ENCODE assay signal across 30 mouse cellular contexts in genomic region chr4:141784835-141785234, GRCm38 (mm10). TPM values are rescaled to one million over a fixed set of nuclear protein-coding genes. Genes with fewer than 3 reads are reported as not detected.
A peak's percentile ranks its signal among the peaks of the same experiment; 100 is the strongest.
DNase-seq lines count a peak whose midpoint lies in the region; ATAC-seq and TF ChIP-seq lines count a peak whose summit lies in the region.
"Had no signal": no experiment of that assay in that cellular context is flagged by ENCODE, and none has a peak within 500 bp of the region (broad histone marks: within the 10 kb centered on the region; RNA-seq: fewer than 3 reads in every experiment).

No protein-coding gene starts in this region.

- no peak overlapping the region for H3K4me3 ChIP-seq in intestine, postnatal 0 days (ENCODE audit: low read depth, low read length)
- no peak overlapping the region for H3K4me3 ChIP-seq in intestine, embryonic 15.5 days (replicated peaks)
- H3K4me3 ChIP-seq in lung, embryonic 14.5 days (ENCODE audit: low read depth, low read length): no peak overlapping the region
- no peak overlapping the region for H3K4me3 ChIP-seq in CH12.LX (replicated peaks in 1 of 3; ENCODE audit: low read depth in 2 of 3, low read length in 2 of 3, poor library complexity in 1 of 3)
- H3K4me3 ChIP-seq: embryonic facial prominence, embryonic 15.5 days; erythroblast, embryonic 14.5 days; forebrain, embryonic 10.5 days; forebrain, embryonic 15.5 days; gastrocnemius, adult 2 months; heart, embryonic 13.5 days; hindbrain, embryonic 12.5 days had no signal

- ATAC-seq in intestine, postnatal 0 days: no peak
- ATAC-seq in intestine, embryonic 15.5 days: no peak
- ATAC-seq in lung, embryonic 14.5 days (ENCODE audit: insufficient read depth): no peak
- ATAC-seq: activated CD4-positive, CD25-positive, alpha-beta regulatory T cell, adult 4 months; CD4-positive, CD25-positive, alpha-beta regulatory T cell, adult 4 months; forebrain, embryonic 15.5 days; hindbrain, embryonic 16.5 days; Patski had no signal

- no peaks in the 10 kb centered on the region for H3K27me3 ChIP-seq in intestine, postnatal 0 days (replicated peaks; ENCODE audit: control insufficient read depth, insufficient read depth, low read length)
- H3K27me3 ChIP-seq in intestine, embryonic 15.5 days (replicated peaks): no peaks in the 10 kb centered on the region
- no peaks in the 10 kb centered on the region for H3K27me3 ChIP-seq in lung, embryonic 14.5 days (ENCODE audit: insufficient read depth, low read length)
- no peaks in the 10 kb centered on the region for H3K27me3 ChIP-seq in CH12.LX (replicated peaks)
- H3K27me3 ChIP-seq: embryonic facial prominence, embryonic 15.5 days; forebrain, embryonic 15.5 days; heart, embryonic 13.5 days; hindbrain, embryonic 12.5 days; Patski had no signal

- no peak overlapping the region for H3K9ac ChIP-seq in intestine, postnatal 0 days (ENCODE audit: low read depth, low read length)
- H3K9ac ChIP-seq in intestine, embryonic 15.5 days: no peak overlapping the region
- H3K9ac ChIP-seq in lung, embryonic 14.5 days: no peak overlapping the region
- H3K9ac ChIP-seq in CH12.LX (ENCODE audit: insufficient read depth, low read depth): no peak overlapping the region
- H3K9ac ChIP-seq: embryonic facial prominence, embryonic 15.5 days; forebrain, embryonic 15.5 days; heart, embryonic 13.5 days; hindbrain, embryonic 12.5 days had no signal

- 76% methylated on average over 5 of the region's 5 CpGs for WGBS in intestine, postnatal 0 days
- 67% methylated on average over 5 of the region's 5 CpGs for WGBS in intestine, embryonic 15.5 days
- 74% methylated on average over 5 of the region's 5 CpGs for WGBS in lung, embryonic 14.5 days

- no peaks in the 10 kb centered on the region for H3K9me3 ChIP-seq in intestine, postnatal 0 days (ENCODE audit: control insufficient read depth)
- no peaks in the 10 kb centered on the region for H3K9me3 ChIP-seq in intestine, embryonic 15.5 days
- no peaks in the 10 kb centered on the region for H3K9me3 ChIP-seq in lung, embryonic 14.5 days (ENCODE audit: low read depth, low read length)
- H3K9me3 ChIP-seq in CH12.LX (replicated peaks; ENCODE audit: low read length): no peaks in the 10 kb centered on the region
- H3K9me3 ChIP-seq: embryonic facial prominence, embryonic 15.5 days; forebrain, embryonic 10.5 days; forebrain, embryonic 15.5 days; heart, embryonic 13.5 days; hindbrain, embryonic 12.5 days had no signal

- TF ChIP-seq RAD21 in CH12.LX (IDR thresholded peaks at IDR 0.05; ENCODE audit: low read depth, low read length): peak; percentile 6

- in situ Hi-C loops in CH12.LX (cut with MboI; ENCODE audit: low pct_ligation_motif_present, low pct_unique_long_range_greater_than_20kb, low sequenced_read_pairs): no loop called here

- no peak for DNase-seq in lung, embryonic 14.5 days
- DNase-seq in lung, postnatal 14 days: no peak
- no peak for DNase-seq in CH12.LX (ENCODE audit: extremely low read depth)
- DNase-seq in brain, adult 2 months (ENCODE audit: low read depth, low spot score): peak; percentile 87
- DNase-seq in adrenal gland, postnatal 36 days: no peak
- DNase-seq in embryo, embryonic 10 days (ENCODE audit: low spot score): no peak
- DNase-seq: adrenal gland, postnatal 14 days; B cell, adult 2 months; cerebellum, adult 2 months; cerebellum, postnatal 10 days; embryo, embryonic 11 days; gastrocnemius, adult 2 months; gastrocnemius, postnatal 25 days; heart, postnatal 10 days; heart, postnatal 4 days had no signal

- peaks cover 60% of the 10 kb centered on the region for H3K36me3 ChIP-seq in intestine, postnatal 0 days (ENCODE audit: control insufficient read depth, insufficient read depth)
- peaks cover 14% of the 10 kb centered on the region; the same call in 1 of the 2 replicates for H3K36me3 ChIP-seq in intestine, embryonic 15.5 days
- peaks cover 52% of the 10 kb centered on the region for H3K36me3 ChIP-seq in lung, embryonic 14.5 days (ENCODE audit: insufficient read depth)
- peaks cover 48 to 73% of the 10 kb centered on the region in 2 experiments for H3K36me3 ChIP-seq in CH12.LX (replicated peaks in 1 of 2; ENCODE audit: control insufficient read depth in 1 of 2, insufficient read depth in 1 of 2, low read length in 1 of 2)

- H3K4me2 ChIP-seq in intestine, postnatal 0 days (replicated peaks; ENCODE audit: low read depth): no peak overlapping the region
- no peak overlapping the region for H3K4me2 ChIP-seq in intestine, embryonic 15.5 days (replicated peaks)
- no peak overlapping the region for H3K4me2 ChIP-seq in lung, embryonic 14.5 days
- H3K4me2 ChIP-seq in CH12.LX (ENCODE audit: insufficient read depth, low read depth, poor library complexity, severe bottlenecking): no peak overlapping the region
- H3K4me2 ChIP-seq: embryonic facial prominence, embryonic 15.5 days; forebrain, embryonic 15.5 days; heart, embryonic 13.5 days; hindbrain, embryonic 12.5 days had no signal

- no peak for TF ChIP-seq EP300 in CH12.LX (IDR thresholded peaks at IDR 0.05; ENCODE audit: low read length)

- H3K4me1 ChIP-seq in intestine, postnatal 0 days (replicated peaks; ENCODE audit: control insufficient read depth, insufficient read depth, low read length): no peaks in the 10 kb centered on the region
- 0 out of 2 replicates have a peak, but pooled peaks cover 3% of the 10 kb centered on the region for H3K4me1 ChIP-seq in intestine, embryonic 15.5 days (replicated peaks)
- no peaks in the 10 kb centered on the region for H3K4me1 ChIP-seq in lung, embryonic 14.5 days (ENCODE audit: insufficient read depth)
- H3K4me1 ChIP-seq in CH12.LX (ENCODE audit: control insufficient read depth in 1 of 2, insufficient read depth in 2 of 2): peaks cover 6 to 35% of the 10 kb centered on the region in 2 experiments

- H3K27ac ChIP-seq in intestine, postnatal 0 days (ENCODE audit: low read depth, low read length): no peak overlapping the region
- H3K27ac ChIP-seq in intestine, embryonic 15.5 days: no peak overlapping the region
- no peak overlapping the region for H3K27ac ChIP-seq in lung, embryonic 14.5 days (ENCODE audit: low read depth)
- H3K27ac ChIP-seq in CH12.LX (ENCODE audit: insufficient read depth, low read depth): no peak overlapping the region
- H3K27ac ChIP-seq: embryonic facial prominence, embryonic 15.5 days; forebrain, embryonic 10.5 days; forebrain, embryonic 15.5 days; gastrocnemius, adult 2 months; heart, embryonic 13.5 days; hindbrain, embryonic 12.5 days had no signal

- dilution Hi-C loops in CH12.LX (cut with MboI; ENCODE audit: extremely low pct_ligation_motif_present, extremely low pct_unique_long_range_greater_than_20kb, low sequenced_read_pairs): no loop called here

- TF ChIP-seq POLR2A in CH12.LX (IDR thresholded peaks at IDR 0.05; ENCODE audit: low read depth, low read length): no peak

- no peaks in the 10 kb centered on the region for H3K79me2 ChIP-seq in CH12.LX (replicated peaks; ENCODE audit: control insufficient read depth, extremely low read depth, insufficient read depth, poor library complexity, severe bottlenecking)

- peak; percentile 40 for TF ChIP-seq CTCF in intestine, postnatal 0 days (IDR thresholded peaks at IDR 0.05; ENCODE audit: low read depth)
- TF ChIP-seq CTCF in lung, embryonic 14.5 days (IDR thresholded peaks at IDR 0.05; ENCODE audit: low read depth): 0 out of 2 replicates have a peak, but pooled peaks have one; percentile 4
- TF ChIP-seq CTCF in CH12.LX (conservative IDR thresholded peaks at IDR 0.05 in 1 of 2, IDR thresholded peaks at IDR 0.05 in 1 of 2; ENCODE audit: low read depth in 2 of 2, low read length in 2 of 2): 0 out of 4 replicates have a peak, but pooled peaks of 1 of the 2 experiments have one; percentile 11

TF ChIP-seq in CH12.LX, 34 proteins besides CTCF, POLR2A, EP300 and RAD21:
- no peak for TF ChIP-seq ETS1 (conservative IDR thresholded peaks at IDR 0.05; ENCODE audit: low read depth, low read length)
- no peak for TF ChIP-seq ZC3H11A (IDR thresholded peaks at IDR 0.05; ENCODE audit: low read depth, low read length)
- no peak for TF ChIP-seq MXI1 (IDR thresholded peaks at IDR 0.05; ENCODE audit: low read depth, low read length)
TF ChIP-seq in CH12.LX: peak in this region for 0.

RNA-seq across cellular contexts. Expression of gene Dnajc16, which starts 5.9 kb away (rescaled TPM):
- 3.3 and 3.9 TPM in 2 replicates for polyA plus RNA-seq in intestine, postnatal 0 days (2015; fragmentation: Nextera tagmentation; extraction: Ambion mirVana)
- polyA plus RNA-seq in intestine, embryonic 15.5 days (2015; fragmentation: Nextera tagmentation; extraction: Ambion mirVana): 4.2 and 4.4 TPM in 2 replicates
- polyA plus RNA-seq in lung, embryonic 14.5 days (2014; fragmentation: Nextera tagmentation; extraction: Ambion mirVana): 3.5 and 4.2 TPM in 2 replicates
- total RNA-seq in CH12.LX (2012; rRNA removed) (3.9 and 5.9 TPM in 2 replicates), CH12.LX (2014; rRNA removed) (3.1 and 3.8 TPM in 2 replicates)
- 6.7 and 7.4 TPM in 2 replicates for polyA plus RNA-seq in CH12.LX (2012; ENCODE audit: insufficient read length, low read depth)
- 10 to 100 TPM; 23.6 to 26.0 TPM for total RNA-seq in adrenal gland, postnatal 36 days (2021)

RNA-seq across cellular contexts. Expression of gene Casp9, which starts 8.6 kb away (rescaled TPM):
- polyA plus RNA-seq in intestine, postnatal 0 days (2015; fragmentation: Nextera tagmentation; extraction: Ambion mirVana): 13.4 and 15.7 TPM in 2 replicates
- polyA plus RNA-seq in intestine, embryonic 15.5 days (2015; fragmentation: Nextera tagmentation; extraction: Ambion mirVana): 21.8 and 22.2 TPM in 2 replicates
- 21.5 and 22.3 TPM in 2 replicates for polyA plus RNA-seq in lung, embryonic 14.5 days (2014; fragmentation: Nextera tagmentation; extraction: Ambion mirVana)
- 11.3 and 15.3 TPM in 2 replicates for total RNA-seq in CH12.LX (2012; rRNA removed)
- 3.7 and 5.2 TPM in 2 replicates for total RNA-seq in CH12.LX (2014; rRNA removed)
- polyA plus RNA-seq in CH12.LX (2012; ENCODE audit: insufficient read length, low read depth): 14.5 and 15.1 TPM in 2 replicates
- 10 to 100 TPM; 16.8 to 24.3 TPM for total RNA-seq in adrenal gland, postnatal 36 days (2021)

RNA-seq across cellular contexts. Expression of gene Agmat, which starts 38.4 kb away (rescaled TPM):
- 106 and 109 TPM in 2 replicates for polyA plus RNA-seq in intestine, postnatal 0 days (2015; fragmentation: Nextera tagmentation; extraction: Ambion mirVana)
- 36.7 and 41.9 TPM in 2 replicates for polyA plus RNA-seq in intestine, embryonic 15.5 days (2015; fragmentation: Nextera tagmentation; extraction: Ambion mirVana)
- polyA plus RNA-seq in lung, embryonic 14.5 days (2014; fragmentation: Nextera tagmentation; extraction: Ambion mirVana): not detected in 2 replicates
- not detected in 2 replicates for total RNA-seq in CH12.LX (2012; rRNA removed)
- total RNA-seq in CH12.LX (2014; rRNA removed): not detected in 2 replicates
- not detected in 2 replicates for polyA plus RNA-seq in CH12.LX (2012; ENCODE audit: insufficient read length, low read depth)
- 10 to 100 TPM; 35.7 to 41.3 TPM for total RNA-seq in adrenal gland, postnatal 36 days (2021)
- total RNA-seq: gastrocnemius, adult 2 months; granulocyte monocyte progenitor cell, adult 5-6 weeks had no signal
- polyA plus RNA-seq: activated CD4-positive, CD25-positive, alpha-beta regulatory T cell, adult 4 months; CD4-positive, CD25-positive, alpha-beta regulatory T cell, adult 4 months; embryonic facial prominence, embryonic 11.5 days; forebrain, embryonic 10.5 days; forebrain, embryonic 15.5 days; hindbrain, embryonic 12.5 days; Patski had no signal

RNA-seq across cellular contexts. Expression of gene Cela2a, which starts 41.1 kb away (rescaled TPM):
- polyA plus RNA-seq in intestine, postnatal 0 days (2015; fragmentation: Nextera tagmentation; extraction: Ambion mirVana): 35.6 and 65.3 TPM in 2 replicates
- 131 and 571 TPM in 2 replicates for polyA plus RNA-seq in intestine, embryonic 15.5 days (2015; fragmentation: Nextera tagmentation; extraction: Ambion mirVana)
- polyA plus RNA-seq in lung, embryonic 14.5 days (2014; fragmentation: Nextera tagmentation; extraction: Ambion mirVana): not detected in 2 replicates
- total RNA-seq in CH12.LX (2012; rRNA removed) (1.0 and 2.6 TPM in 2 replicates), CH12.LX (2014; rRNA removed) (0.23 and 0.30 TPM in 2 replicates)
- polyA plus RNA-seq in CH12.LX (2012; ENCODE audit: insufficient read length, low read depth): 0.30 and 0.43 TPM in 2 replicates
- not detected for total RNA-seq in adrenal gland, postnatal 36 days (2021)
- total RNA-seq: adrenal gland, adult 18-20 months; gastrocnemius, adult 2 months; gastrocnemius, postnatal 25 days; granulocyte monocyte progenitor cell, adult 5-6 weeks; heart, postnatal 4 days had no signal
- polyA plus RNA-seq: CD4-positive, CD25-positive, alpha-beta regulatory T cell, adult 4 months; embryonic facial prominence, embryonic 11.5 days; embryonic facial prominence, embryonic 15.5 days; erythroblast, embryonic 14.5 days; forebrain, embryonic 10.5 days; forebrain, embryonic 15.5 days; heart, embryonic 13.5 days; hindbrain, embryonic 12.5 days; hindbrain, embryonic 16.5 days; Patski had no signal

Comparison
In these comparisons a context has a peak if more than half of its experiments do, and no peak if none do; other contexts are left out.
1. RNA of gene Agmat, which starts 38.4 kb away (polyA plus RNA-seq): 106 to 109 TPM in intestine, postnatal 0 days and 36.7 to 41.9 TPM in intestine, embryonic 15.5 days; not detected in lung, embryonic 14.5 days and not detected in CH12.LX; every median in the first group is over 10 times any median in the second.